Mouse (Mus musculus) mature B cell (primary cell): Measurements from ENCODE around the gene Hdac6.

Experiments
- in situ Hi-C: fragments of 300-500 bp; cut with MboI; formaldehyde crosslinking; loops from 2 replicates; pipeline ENCODE4 v1.14.3; 2019

Gene Hdac6

DNA sequence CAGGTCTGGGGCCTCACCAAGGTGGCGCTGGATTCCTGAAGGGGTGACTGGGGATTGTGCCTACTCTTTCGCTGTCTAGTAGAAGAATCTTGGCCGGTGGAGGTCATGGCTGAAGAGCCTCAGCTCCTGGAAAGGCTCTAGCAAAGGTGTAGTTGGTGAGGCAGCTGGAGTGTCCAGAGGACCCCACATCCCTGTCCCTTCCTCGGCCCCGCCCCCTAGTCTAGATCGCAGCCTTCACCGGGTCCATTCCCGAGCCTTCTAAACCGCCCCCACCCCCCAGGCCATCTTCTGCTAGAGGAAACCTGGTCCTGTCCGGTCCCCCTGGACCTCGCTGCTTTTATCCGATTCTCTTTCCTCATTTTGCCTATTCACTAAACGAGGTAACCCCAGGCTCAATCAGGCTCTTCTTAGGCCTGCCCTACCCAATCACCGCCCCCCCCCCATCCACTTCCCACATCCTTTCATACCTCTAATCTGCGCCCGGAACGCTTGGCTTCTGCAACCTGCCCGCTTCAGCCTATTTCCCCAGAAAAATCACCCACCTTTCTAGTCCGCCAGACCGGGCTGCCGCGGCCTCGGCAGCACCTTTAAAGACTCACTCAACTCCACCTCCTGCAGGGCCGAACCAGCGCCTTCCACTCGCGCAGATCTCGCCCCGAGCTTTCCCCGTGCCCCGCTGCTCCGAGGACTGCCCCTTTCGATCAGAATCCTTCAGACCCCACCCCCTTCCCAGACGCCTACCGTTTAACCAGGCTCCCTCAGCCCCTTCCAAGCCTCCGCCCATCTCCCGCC, at the start of gene Hdac6:
Gene Hdac6 (minus strand): TSS at position 782 of the 792 bp plus-strand sequence.
- in situ Hi-C loops: no loop called here

DNA sequence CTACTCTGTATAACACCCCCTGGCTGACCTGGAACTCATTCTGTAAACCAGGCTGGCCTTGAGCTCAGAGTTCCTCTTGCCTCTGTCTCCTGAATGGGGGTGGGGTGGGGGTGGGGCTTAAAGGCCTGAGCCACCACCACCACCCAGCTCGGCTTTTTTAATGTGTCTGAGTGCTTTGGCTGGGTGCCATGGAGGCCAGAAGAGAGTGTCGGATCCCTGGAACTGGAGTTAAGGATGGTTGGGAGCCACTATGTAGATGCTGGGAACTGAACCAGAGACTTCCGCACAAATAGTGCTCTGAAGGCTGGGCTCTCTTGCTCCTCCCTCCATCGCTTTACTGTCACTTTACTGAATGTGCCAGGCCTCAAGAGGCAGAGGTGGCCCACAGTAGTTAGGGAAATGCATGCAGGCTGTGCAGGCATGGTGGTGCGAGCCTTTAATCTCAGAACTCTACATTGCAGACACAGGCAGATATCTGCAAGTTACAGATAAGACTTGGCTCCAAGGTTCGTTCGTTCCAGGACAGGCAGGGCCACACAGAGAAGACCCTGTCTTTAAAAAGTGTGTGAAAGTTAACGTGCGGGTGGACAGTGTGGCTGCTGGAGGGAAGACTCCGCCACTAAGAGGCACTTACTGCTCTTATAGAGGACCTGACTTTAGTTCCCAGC, 45.5 kb upstream of the Hdac6 start:
- in situ Hi-C loops: no loop called here

DNA sequence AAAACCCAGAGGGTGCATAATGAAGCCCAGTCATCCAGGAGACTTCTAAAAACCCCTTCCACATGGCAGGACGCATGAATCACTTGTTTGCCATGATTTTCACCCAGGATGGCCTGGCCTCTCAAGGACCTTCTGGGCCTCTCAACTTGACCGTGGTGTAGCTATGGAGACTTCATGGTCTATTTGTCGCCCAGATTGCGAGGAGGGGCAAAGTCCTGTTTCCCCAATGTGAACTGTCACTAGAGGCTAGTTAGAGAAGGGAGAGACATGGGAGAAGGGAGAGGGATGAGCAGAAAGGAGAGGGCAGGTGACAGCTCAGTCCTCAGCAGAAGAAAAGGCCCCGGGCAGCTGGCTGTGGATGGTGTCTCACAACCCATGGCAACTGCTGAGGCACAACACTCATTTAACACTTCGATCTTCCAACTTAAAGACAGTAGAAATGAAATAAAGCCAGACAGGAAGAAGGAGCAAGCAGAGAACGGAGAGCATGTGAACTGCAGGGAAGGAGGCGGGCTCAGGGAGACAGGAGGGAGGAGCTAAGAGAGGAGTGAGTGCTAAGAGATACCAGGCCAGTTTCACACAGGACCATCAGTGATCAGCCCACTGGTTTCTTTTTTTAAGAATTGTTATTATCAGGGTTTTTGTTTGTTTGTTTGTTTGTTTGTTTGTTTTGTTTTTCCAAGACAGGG, 44.8 kb upstream of the Hdac6 start:
- in situ Hi-C loops: no loop called here

DNA sequence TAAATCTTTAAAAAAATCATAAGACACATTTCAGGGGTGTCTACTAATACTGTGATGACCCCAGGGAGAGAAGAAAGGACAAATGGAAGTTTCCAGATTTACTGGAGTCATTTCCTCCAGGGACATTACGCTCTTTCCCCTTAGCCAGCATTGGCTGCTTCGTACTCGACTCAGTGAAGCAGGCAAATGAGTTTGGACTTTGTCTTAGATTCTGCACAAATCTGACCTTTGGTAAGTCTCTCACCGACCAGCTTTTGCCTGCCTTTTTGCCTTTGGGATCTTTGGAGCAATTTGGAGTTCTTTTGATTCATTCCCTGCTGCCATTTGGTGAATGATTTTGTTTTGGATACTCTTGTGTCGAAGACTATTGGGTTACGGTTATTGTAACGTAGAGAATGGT, 33.7 kb upstream of the Hdac6 start:
- in situ Hi-C loops: no loop called here

DNA sequence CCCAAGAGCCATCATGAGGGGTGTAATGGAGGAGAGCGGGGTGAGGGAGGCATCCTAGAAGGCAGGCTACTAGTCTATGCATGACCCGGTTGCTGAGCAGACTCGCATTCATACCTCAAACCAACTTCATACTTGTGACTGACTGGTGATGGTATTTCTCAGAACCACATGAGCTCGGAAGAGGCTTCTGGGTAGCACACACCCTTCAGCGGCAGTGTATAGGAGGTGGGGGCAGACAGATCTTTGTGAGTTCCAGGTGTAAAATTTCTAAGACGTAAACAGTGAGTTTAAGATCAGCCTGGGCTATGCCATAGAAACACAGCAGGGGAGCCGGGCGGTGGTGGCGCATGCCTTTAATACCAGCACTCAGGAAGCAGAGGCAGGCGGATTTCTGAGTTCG, 30.2 kb upstream of the Hdac6 start, which contains the start of gene Gata1:
Gene Gata1 (minus strand): TSS at position 180 of the 400 bp plus-strand sequence.
- in situ Hi-C loops: no loop called here

DNA sequence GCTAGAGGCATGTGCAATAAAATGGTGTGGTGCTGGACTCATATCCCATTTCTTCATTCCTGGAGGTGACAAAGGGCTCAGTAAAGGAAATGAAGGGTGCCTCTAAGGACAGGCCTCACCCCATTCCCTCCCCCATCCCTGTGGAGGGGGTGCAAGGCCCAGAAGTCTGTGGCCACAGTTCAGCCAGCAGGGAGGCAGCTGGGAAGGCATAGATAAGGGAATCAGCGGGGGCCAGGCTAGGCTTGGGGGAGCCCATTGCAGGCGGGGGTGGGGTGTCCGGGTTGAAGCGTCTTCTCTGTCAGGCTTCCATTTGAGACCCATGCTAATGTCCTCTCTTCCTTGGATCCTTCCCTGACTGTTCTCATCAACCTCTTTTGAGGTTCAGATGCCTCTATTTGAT, 23.6 kb upstream of the Hdac6 start:
- in situ Hi-C loops: no loop called here

DNA sequence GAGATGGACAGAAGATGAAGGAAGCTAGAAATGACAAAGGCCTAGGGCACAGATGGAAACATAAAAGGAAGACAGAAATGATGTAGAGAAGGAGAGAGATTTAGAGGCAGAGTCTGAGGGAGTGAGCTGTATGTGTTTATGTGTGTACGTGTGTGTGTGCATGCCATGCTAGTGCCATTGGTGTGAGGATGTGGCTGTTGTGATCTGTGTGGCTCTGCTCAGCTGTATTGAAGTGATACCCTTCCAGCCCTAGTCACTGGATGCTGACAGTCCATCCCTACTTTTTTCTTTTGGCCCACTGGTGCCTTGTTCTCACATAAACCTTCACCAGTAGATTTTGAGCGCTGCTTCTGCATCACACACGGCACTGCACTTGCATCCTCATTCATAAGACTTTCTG, 21.2 kb upstream of the Hdac6 start:
- in situ Hi-C loops: no loop called here

DNA sequence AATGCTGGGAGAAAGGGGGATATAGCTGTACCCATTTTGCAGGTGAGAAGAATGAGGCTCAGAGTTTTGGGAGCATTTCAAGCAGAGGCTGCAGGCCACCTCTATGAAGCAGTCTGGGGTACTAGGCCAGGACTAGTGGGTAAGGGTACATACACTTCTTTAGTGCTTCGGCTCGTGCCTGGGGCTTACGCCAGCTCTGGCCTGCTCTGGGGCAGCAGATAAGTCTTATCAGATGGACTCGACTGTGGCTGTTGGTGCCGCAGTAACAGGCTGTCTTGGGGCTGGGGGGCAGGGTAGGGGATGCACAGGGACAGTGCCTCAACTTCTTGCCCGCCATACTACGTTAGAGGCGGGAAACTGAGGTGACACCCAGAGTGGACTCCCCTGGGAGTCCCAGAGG, 20.5 kb upstream of the Hdac6 start:
- in situ Hi-C loops: no loop called here

DNA sequence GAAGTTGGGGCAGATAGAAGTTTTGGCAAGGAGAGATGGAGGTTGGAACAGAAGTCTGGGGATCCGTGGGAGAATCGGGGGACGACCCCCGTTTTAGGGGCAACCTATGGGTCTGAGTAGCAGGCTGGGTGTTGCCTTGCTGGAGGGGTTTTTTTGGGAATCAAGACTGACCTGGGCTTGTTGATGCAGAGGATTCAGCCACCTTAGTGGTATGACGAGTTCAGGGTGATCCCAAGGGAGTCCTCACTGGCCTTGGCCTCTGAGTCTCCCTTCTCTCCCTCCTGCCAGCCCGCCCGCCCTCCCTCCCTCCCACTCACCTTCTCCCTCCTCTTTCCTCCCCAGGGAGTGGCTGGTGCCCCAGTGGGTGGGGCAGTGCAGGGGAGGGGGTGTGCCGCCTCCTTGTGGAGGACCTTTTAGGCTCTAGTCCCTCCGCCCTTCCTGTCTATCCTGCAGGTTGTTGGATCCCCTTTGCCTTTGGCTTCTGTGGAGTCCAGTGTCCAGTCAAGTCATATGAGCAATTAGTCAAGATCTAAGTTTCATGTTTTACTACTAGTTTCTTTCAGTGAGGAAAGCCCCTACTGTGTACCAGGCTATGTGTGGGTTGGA, 20.0 kb upstream of the Hdac6 start:
- in situ Hi-C loops: no loop called here

DNA sequence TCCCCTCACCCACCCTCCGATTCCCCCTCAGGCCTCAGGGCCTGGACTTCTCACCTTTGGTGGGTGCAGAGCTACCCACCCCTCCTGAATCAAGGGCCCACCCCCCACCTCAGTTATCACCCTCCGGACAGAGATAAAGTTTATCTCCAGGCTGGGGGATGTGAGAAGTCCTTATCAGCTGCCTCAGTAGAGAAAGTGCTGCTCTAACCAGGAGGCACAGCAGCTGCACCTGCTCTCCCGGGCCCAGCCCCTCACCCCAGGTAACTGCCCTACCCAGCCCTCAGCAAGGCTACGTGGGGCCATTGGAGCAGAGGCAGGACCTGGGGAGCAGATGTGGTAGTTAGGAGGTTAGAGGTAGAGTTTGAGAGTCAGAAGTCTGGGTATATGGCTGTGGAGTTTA, 18.5 kb upstream of the Hdac6 start:
- in situ Hi-C loops: no loop called here

DNA sequence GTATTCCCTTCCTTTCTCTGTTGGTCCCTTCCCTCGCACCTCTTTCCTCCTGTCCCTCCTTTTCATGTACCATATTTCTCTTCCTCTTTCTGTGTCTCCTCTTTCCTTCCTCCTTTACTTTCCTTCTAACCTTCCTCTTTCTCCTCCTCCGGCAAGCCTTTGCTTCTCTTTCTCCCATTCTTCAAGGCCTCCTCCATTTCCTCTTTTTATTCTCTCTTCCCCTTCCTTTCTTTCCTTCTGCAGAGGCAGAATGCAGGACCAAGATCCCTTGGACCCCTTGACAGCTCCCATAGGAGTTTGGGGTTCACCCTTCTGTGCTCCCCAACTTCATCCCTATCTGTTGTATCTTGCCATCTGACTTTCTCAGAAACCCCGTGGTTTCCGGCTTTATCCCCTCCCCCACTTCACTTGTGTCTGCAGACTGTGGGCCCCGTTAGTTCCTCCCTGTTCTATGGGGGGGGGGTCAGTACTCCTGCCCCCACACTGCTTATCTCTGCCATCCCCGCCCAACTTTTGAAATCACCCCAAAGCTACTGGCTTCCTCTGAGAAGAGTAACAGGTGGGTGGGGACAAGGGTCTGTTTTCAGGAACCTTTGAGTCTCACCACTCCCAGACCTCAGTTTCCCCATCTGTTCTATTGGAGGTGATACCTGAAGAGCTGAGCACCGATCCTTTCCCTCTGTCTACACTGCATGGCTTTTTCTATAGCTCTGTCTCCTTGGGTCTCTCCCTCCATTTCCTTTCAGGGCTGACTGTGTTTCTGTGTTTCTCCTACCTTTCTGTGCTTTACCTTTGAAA, 16.3 kb upstream of the Hdac6 start:
- in situ Hi-C loops: no loop called here

DNA sequence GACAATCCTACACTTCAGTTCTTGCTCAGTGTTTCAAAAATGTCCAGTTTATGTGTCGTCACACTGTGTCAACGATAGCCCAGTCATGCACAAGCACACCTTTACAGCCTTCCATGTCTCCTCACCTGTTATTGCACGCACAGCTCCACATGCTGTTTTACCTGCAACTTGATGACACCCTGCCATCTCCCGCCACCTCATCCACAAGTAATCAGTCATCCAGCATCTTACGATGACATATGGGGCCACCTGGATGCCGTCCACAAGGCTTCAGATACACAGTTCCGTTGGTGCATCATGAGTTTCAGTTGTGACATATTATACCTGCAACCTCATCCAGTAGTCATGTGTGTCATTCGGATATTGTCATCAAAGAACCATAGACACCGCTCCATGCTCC, 11.2 kb upstream of the Hdac6 start:
- in situ Hi-C loops: no loop called here

DNA sequence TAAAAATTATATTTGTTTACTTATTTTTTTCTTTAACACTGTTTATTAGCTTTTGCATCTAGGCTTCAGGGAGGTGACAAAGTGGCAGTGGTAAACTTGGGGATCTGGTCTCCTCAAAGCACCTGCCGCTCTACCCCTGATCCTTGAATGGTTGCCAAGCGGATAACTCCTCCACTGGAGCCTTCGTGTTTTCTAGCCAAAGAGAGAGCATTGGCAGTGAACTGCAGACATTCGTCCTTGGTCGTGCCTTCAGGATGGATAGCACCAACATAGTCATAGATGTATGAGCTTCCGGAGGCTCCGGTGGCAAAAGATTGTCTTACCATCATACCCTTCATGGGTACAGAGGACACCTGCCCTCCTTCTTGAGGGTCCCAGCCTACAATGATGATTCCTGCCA, 2.4 kb upstream of the Hdac6 start:
- in situ Hi-C loops: no loop called here

DNA sequence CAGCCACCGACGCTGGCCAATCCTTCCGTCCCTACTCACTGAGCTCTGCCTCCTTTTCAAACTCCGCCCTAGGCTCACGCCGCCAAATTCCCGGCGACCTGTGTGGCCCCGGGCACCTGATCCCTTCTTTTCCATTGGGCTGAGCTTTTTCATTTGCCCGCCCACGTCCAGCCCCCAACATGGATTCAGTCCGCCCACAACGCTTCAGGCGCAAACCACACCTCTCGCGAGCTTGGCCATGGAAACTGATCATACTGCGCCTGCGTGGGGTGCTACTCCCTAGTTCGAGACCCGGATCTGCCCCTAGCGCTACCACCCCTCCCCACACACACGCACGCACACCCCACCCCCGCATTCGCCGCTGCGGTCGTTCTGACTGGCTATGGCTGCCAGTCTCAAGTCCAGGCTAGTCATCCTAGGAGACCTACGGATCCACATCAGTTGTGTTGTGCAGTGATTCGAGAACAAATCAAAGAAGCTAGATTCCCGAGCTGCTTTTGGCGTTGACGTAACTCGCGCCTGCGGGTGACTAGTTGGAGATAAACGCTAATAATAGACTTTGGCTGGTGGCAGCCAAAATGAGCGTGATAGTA, 307 bp upstream of the Hdac6 start:
- in situ Hi-C loops: no loop called here

DNA sequence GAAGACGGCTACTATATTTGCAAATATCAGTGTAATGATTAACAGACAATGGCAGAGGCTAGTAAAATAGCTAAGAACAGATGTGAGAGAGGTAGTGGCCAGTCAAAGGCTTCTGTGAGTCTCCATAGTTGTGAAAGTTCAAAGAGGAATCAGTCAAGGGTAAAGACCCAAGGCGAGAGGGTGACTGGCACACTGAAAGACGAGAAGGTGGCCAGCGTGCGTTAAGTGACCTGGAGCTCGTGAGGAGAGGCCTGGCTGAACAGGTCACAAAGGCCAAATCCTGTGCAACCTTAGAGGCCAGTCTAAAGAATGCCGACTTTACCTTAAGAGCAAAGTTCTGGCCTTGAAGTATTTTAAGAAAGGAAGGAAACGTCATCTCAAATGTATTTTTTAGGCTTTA, 2.1 kb downstream of the Hdac6 start:
- in situ Hi-C loops: no loop called here

DNA sequence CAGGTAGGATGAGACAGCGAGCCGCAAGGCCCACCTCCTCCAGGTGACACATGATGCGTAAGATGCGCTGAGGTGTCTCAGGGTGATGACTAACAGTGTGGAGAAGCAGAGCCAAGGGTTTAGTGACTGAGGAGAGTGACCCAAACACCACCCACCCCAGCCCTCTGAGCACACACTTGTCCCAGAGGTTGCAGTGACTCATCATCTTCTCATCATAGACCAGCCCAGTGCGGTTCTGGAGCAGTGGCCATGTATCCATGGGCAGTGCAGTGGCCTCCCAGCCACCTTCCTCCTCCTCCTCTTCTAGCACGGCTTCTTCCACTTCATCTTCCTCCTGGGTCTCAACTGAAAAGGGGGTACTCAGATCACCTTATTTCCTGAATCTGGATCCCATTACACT, 10.0 kb downstream of the Hdac6 start:
- in situ Hi-C loops: no loop called here

DNA sequence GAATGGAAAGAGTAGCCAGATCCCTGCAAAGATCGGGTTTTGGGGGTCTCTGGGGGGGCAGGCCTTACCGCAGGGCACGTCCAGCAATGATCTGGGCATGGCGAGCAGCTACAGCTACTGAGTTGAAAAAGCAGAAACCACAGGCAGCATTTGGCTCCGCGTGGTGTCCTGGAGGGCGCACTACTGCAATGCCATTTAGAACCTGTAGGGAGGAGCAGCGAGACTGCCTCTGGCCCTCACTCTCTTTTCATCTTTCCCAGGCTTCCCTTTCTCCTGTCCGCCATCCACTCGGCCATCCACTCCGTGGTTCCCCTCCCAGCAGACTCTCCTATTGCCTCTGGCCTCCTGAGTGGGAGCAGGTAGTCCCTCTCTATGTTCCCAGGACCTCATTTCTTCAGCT, 10.8 kb downstream of the Hdac6 start:
- in situ Hi-C loops: no loop called here

DNA sequence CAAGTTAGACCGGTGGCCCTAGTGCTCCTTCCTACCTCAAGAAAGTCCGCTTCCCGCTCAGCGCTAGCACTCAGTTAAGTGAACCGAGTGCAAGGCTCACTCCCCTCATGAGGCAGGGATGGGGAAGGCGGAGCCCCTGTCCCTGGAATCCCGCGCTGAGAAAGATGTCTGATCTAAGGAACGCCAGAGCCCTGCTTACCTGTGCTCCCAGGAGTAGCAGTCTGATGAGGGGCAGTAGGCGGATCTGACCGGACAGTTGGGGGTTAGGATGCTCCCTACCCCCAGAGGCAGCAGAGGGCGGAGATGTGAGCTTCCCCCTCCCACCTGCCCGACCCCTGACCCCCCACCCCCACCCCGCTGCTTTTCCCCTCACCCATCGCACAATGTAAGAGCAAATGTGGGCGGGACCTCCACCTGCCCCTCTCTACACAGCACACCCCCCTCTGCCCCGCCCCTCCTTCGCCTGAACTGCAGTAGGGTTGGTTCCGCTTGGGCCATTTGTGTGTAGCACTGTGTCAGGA, 19.4 kb downstream of the Hdac6 start, which contains the start of gene Eras:
Gene Eras (minus strand): TSS at position 338 of the 521 bp plus-strand sequence.
- in situ Hi-C loops: no loop called here

DNA sequence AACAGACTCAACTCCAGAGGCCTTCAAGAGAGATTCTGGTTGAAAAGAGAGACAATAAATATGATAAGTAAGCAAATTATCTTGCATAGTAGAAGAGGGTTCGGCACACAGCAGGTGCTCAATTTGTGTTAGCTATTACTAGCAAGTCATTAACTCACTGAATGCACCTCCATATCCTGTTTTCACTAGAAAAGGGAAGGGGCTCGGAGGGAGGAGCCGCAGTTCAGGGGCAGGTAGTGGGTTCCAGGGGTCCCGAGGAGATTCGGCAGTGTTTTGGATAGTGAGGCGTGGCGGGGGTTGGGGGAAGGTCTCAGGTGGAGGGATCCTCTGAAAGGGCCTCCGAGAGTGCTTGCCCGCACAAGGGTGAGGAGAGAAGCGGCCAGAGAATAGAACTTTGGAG, 20.6 kb downstream of the Hdac6 start:
- in situ Hi-C loops: no loop called here

DNA sequence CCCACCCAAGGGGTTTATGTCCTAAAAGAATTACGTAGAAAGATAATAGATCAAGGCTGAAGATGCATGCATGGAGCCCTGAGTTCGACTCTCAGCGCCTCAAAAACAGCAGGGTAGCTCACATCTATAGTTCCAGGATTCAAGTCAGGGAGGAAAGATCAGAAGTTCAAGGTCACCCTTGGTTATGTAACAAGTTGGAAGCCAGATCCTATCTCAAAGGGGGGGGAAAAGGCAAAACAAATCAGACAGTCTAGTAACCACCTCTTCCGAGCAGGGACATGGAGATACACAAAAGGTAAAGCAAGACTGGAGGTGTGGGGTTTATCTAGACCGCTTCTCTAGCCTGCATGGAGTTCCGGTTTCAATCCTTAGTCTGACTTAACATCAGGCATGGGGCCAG, 21.4 kb downstream of the Hdac6 start:
- in situ Hi-C loops: no loop called here

DNA sequence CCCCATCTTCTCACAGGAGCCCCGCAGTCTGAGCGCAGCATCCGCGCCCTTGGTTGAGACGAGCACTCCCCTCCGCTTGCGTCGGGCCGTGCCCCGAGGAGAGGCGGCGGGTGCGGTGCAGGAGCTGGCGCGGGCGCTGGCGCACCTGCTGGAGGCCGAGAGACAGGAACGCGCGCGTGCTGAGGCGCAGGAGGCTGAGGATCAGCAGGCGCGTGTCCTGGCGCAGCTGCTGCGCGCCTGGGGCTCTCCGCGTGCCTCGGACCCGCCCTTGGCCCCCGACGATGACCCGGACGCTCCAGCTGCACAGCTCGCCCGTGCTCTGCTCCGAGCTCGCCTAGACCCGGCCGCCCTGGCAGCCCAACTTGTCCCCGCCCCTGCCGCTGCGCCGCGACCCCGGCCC, 25.7 kb downstream of the Hdac6 start:
- in situ Hi-C loops: no loop called here
